Mouse (Mus musculus) monocyte, adult 2 months (primary cell): ENCODE measurements around the gene Cblb.

ENCODE experiments used
- DNase-seq, 2 experiments: peaks; one replicate each; pipeline ENCODE4 v3.0.0; 2022; ENCODE audit warnings: low spot score in 2 of 2, low read depth in 1 of 2

The Cblb gene

GRCm38 (mm10) chr16:52070128-52070527, 39.1 kb downstream of the Cblb start:
- DNase-seq, result no peak

- no peak for DNase-seq
Measured at GRCm38 (mm10) chr16:52071290-52071689, 40.3 kb downstream of the Cblb start.

GRCm38 (mm10) chr16:52071766-52072209, 40.8 kb downstream of the Cblb start:
- DNase-seq, result no peak

DNA sequence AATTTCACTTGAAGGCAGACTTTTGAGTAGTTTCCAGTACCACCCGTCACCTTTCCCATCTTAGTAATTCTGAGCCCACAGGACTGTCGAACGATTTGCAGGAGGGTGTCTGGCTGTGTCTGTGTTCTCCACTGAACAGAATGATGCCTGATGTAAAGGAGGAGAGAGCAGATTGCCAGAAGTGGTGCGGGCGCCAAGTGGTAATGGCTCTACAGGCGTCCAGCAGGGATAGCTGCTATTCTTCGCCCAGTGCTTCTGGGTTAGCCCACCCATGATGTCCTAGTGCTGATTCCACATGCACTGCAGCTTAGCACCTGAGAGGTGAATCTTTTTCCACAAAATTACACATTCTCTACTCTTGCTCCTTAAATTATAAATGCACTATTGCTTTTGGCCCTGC, 45.6 kb downstream of the Cblb start:
- DNase-seq, result no peak

- DNase-seq, result no peak
Measured at GRCm38 (mm10) chr16:52077901-52078300, 46.9 kb downstream of the Cblb start.

- DNase-seq, result no peak
Measured at GRCm38 (mm10) chr16:52078758-52079474, 47.9 kb downstream of the Cblb start.

- DNase-seq, result no peak
Measured at GRCm38 (mm10) chr16:52079475-52079823, 48.4 kb downstream of the Cblb start.

- DNase-seq, result no peak
Measured at GRCm38 (mm10) chr16:52080619-52081395, 49.8 kb downstream of the Cblb start.

DNA sequence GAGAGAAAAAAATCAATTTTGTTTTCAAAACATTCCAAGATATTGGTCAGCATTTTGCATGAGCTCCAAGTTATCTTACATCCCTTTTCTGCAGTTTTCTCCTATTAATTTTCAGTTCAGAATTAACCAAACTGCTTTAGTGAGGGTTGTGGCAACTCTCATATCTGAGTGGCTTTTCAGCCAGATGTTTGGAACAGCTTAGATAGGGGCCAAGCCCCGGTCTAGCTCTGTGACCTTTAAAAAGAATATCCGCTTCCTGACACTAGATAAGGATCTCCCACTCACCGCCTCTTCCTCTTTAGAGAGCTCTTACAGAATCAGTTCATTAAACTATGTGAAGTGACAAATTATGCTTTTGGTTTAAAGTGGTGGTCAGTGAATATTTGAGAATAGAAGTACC, 50.7 kb downstream of the Cblb start:
- no peak for DNase-seq

DNA sequence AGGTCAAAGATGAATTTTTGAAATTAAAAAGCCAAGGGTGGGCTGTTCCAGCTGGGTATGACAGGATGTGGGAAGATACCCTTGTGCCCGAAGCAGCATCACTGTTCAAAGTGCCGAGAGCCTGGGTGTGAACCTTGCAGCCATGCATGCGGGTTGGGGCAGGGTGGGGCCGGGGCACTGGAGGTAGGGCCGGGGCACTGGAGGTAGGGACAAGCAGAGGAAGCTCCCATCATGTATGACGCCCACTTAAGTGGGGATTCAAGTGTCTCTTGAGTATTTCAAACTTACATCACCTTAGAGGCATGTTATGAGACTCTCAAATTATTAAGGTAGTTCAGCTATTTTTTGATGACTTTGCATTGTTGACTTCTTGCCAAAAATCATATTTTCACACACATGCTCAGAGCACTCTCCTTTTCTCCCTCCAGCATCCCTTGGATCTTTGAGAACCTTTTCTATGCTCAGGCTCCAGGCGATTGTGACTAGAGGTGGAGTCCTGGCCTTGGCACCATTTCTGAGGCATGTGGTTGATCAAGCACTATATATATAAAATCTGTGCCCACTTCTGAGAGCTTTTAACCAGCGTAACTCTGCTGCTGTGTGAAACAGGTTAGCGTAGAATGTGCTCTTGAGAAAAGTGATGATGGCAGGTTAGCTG, 55.9 kb downstream of the Cblb start:
- DNase-seq, result no peak

DNA sequence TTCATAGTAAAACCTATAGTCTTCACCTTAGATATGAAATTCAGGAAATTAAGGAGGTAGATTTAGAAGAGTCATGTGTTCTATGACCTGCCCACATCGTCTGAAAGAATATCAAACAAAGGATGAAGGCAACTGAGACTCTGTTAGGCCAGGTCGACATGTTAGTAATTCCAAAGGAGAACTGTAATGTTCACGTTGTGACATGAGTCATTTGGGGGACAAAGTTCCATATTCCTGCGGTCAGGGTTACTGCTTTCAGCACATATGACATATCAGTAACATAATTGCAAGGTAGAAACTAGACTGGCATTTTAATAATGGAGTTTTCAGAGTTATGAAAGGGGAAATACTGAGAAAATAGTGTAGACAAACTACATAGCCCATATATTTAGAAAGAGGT, 58.3 kb downstream of the Cblb start:
- no peak for DNase-seq

DNA sequence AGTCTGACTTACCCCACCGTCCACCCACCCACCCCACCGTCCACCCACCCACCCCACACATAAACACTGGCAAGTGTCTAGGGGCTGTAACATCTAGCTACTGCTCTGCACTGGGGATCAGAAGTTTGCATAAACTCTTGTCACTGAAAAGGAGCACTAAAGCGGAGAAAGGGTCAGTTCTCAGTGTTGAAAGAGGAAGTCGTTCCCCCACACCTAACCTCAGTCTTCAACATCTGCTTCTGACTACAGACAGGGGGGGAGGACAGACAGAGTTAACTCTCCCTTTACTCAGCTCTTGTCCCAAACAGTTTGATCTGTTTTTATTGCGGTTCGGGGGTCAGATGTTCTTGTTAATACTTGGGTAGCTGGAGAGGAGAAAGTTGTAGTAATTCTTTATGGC, 59.9 kb downstream of the Cblb start:
- DNase-seq, result no peak

DNA sequence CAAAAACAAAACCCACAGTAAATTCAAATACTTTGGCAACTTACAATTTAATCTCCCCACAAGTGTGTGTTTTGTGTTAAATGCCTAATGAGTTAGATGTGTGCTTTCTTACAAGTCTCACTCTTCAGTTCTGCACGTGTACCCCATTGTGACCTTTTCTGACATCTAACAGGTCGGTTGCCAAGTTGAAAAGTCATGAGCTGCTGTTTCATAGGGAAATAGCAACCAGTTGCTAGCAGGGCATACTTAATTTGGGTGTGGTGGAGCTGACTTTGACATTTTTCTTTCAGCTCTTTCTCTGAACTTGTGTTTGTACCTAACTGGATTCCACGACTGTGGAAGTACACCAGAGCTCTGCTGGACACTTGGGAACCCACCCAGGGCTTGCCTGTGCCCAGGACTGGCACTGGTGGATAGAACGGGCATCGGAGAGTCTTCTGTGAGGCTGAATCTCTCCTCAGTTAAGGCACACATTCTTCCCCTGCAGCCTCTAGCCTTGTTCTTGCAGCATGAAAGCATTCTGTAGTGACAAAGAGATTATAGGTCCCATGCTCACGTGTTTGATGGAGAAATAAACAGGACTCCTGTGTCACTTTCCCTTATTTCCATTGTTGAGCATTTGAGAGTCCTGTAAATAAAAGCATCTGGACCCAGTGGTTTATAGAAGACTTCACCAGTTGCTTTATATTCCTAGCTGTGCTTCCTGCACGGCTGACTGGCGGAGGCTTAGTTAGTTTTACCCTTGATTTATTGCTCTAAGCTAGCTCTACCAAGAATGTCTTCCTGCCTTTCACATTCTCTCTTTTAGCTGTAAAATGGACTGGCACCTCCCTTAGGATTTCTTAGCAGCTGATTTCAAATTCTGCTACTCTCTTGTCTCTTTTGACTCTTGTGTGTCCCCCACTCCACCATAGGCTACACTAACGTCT, 62.6 kb downstream of the Cblb start:
- DNase-seq, result no peak

DNA sequence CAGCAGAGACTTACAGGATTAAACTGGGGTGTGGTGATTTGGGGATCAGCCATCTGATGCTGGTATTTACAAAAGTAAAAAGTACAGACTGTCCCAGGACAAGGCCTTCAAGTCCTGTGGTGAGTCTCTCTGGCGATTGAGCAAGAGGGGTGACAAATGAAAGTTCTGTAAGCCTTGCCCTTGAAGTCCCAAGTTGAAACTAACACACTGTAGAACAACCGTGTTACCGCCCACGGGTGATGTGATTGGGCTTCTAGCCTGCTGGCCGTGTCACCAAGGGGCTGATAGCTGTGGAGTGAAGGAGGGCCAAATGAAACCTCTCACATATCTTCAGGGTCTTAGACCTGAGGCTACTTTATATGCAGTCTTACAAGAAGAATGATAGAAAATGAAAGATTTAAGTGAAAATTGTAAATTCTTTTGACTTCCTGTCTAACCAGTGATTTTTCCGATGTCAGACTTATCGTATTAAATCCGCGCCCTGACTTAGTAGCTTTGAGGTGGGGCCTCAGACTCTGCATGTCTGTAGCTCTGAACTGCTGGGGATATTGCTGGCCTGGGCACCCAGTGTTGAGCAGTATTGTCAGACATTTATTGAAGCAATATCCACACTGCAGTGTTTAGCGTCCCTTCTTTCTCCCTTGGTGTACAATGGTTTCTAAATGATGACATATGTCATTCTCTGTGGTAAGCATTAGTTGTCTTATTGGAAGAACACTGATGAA, 63.9 kb downstream of the Cblb start:
- DNase-seq, result peak; percentile 19 to 49

DNA sequence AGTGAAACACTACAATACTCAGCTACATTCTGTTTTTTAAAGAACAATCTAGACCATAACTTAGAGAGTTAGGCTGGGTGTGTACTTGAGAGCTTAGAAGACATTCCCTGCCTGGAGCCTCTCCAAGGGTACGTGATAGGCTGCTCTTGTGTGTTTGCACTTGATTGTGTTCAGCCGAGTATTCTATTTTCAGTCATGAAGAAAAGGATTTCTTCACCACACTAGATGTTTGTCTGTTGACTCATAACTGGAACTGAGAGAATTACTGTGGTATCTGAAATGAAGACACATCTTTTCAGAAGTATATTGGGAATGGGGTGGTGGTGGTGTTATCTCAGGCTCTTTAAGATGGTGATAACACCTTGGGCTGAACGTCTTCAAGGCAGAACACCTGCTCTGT, 64.6 kb downstream of the Cblb start:
- DNase-seq, result no peak

DNA sequence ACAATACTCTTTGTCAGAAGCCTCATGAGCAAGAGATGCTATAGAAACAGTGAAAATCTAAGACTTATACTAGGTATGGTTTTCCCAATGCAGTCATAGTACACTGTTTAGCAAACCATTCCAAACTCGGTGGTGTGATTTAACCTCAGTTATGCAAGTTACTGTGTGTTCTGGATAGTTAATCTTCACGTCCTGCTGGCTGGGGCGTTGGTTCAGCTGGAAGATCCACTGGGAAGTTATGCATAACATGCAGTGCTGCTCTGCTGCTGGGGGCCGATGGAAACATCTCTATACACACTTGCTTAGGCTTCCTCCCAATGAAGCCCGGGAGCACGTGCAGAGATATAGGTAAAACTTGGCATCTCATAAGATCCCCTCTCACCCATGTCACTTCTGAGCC, 69.4 kb downstream of the Cblb start:
- DNase-seq, result no peak

GRCm38 (mm10) chr16:52104608-52105007, 73.6 kb downstream of the Cblb start:
- no peak for DNase-seq

DNA sequence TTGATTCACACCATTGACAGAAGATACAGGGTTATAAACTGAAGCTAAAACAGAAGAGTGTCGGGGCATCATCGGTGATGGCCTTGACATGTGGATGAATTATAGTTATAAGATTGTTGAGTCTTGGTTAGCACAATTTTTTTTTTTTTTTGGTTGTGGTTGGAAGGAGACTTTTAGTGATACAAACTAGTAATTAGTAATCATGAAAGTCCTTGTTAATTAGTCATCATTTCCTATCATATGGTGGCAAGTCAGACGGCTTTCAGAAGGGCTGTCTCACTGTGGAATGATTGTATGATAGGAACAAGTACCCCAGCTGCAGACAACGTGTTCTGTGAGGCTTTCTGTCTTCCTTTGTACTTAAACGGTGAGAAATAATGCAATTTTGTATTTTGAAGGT, 76.8 kb downstream of the Cblb start:
- DNase-seq, result no peak

- DNase-seq, result no peak
Measured at GRCm38 (mm10) chr16:52114473-52114872, 83.4 kb downstream of the Cblb start.

- no peak for DNase-seq
Measured at GRCm38 (mm10) chr16:52119003-52119402, 88.0 kb downstream of the Cblb start.
